ENCODE assay signal across 8 mouse cellular contexts in the genomic region with DNA sequence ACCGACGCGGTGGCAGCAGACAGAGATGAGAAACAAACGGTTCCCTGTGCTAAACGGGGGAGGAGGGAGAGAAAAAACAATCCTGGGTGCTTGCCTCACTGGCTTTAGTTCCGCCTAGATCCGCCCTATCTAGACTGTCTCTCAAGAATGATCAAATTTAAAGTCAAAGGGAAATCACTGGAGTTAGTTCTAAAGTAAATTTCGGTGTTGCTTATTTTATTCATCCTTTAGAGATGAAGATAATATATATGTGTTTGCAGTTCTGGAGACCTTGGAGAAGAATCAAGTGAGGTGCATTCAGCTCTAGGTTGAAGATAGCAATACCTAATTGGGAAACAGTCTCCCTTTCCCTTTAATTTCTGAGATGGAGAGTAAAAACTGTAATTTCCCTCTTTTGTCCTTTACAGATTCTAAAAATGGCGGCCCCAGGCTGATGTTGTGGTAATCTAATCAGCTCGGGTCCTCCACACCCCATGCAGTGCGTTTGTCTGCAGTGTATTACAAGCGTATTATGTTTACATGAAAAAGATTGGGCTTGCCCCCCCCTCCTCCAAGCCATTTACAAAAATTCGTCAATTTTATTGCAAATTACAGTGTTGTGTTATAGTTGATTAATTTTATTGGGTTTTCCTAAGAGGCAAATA. TPM values are rescaled to one million over a fixed set of nuclear protein-coding genes. Genes with fewer than 3 reads are reported as not detected.
DNase-seq lines count a peak whose midpoint lies in the region; ATAC-seq and TF ChIP-seq lines count a peak whose summit lies in the region.

No protein-coding gene starts in this region.

- WGBS in heart, embryonic 10.5 days = 0% methylated on average over 13 of the region's 13 CpGs
- WGBS in intestine, embryonic 16.5 days = 0% methylated on average over 13 of the region's 13 CpGs
- WGBS in midbrain, embryonic 16.5 days = 0% methylated on average over 13 of the region's 13 CpGs

- intact Hi-C loops in left cerebral cortex, postnatal 10 days (cut with DNase I) = no loop called here

- no peak for TF ChIP-seq EP300 in ES-Bruce4 (IDR thresholded peaks at IDR 0.05; ENCODE audit: insufficient read depth, low read depth, low read length)

- peak overlapping the region; percentile 94 for H3K9ac ChIP-seq in ES-Bruce4 (ENCODE audit: low read depth, poor library complexity, severe bottlenecking)
- H3K9ac ChIP-seq in intestine, embryonic 16.5 days (ENCODE audit: low read depth, low read length) = peak overlapping the region; percentile 100
- H3K9ac ChIP-seq in midbrain, embryonic 16.5 days (ENCODE audit: low read depth, low read length) = peak overlapping the region; percentile 98

- TF ChIP-seq POLR2A in ES-Bruce4 (IDR thresholded peaks at IDR 0.05; ENCODE audit: insufficient read depth, low read length) = no peak

- peak overlapping the region; percentile 100 for H3K27ac ChIP-seq in heart, embryonic 10.5 days
- peak overlapping the region; percentile 64 for H3K27ac ChIP-seq in ES-Bruce4 (ENCODE audit: insufficient read depth, low read length)
- H3K27ac ChIP-seq in intestine, embryonic 16.5 days (ENCODE audit: low read length) = peak overlapping the region; percentile 100
- peak overlapping the region; percentile 100 for H3K27ac ChIP-seq in midbrain, embryonic 16.5 days (ENCODE audit: low read length)

- DNase-seq in heart, embryonic 10.5 days (ENCODE audit: low spot score) = no peak
- DNase-seq in heart, postnatal 4 days = no peak
- peak; percentile 40 for DNase-seq in embryo, embryonic 9.5 days (ENCODE audit: extremely low spot score)
- DNase-seq in frontal cortex, postnatal 36 days (ENCODE audit: low spot score in 2 of 2) = no peak
- DNase-seq in left cerebral cortex, postnatal 10 days (ENCODE audit: extremely low spot score in 1 of 2, low spot score in 2 of 2) = no peak

- 0 out of 2 replicates have a peak, but pooled peaks cover under 1% of the 10 kb centered on the region for H3K4me1 ChIP-seq in heart, embryonic 10.5 days
- no peaks in the 10 kb centered on the region for H3K4me1 ChIP-seq in ES-Bruce4 (ENCODE audit: control insufficient read depth, insufficient read depth, low read length)
- peaks cover 2% of the 10 kb centered on the region; the same call in 1 of the 2 replicates for H3K4me1 ChIP-seq in intestine, embryonic 16.5 days (ENCODE audit: control insufficient read depth, insufficient read depth, low read length)
- peaks cover 18% of the 10 kb centered on the region for H3K4me1 ChIP-seq in midbrain, embryonic 16.5 days (ENCODE audit: control insufficient read depth, insufficient read depth, low read length)

- no peaks in the 10 kb centered on the region for H3K9me3 ChIP-seq in heart, embryonic 10.5 days
- no peaks in the 10 kb centered on the region for H3K9me3 ChIP-seq in ES-Bruce4 (replicated peaks; ENCODE audit: control insufficient read depth, insufficient read depth, low read length, poor library complexity, severe bottlenecking)
- H3K9me3 ChIP-seq in intestine, embryonic 16.5 days (ENCODE audit: control insufficient read depth, low read length) = no peaks in the 10 kb centered on the region
- H3K9me3 ChIP-seq in midbrain, embryonic 16.5 days (replicated peaks; ENCODE audit: control insufficient read depth, low read length, poor library complexity, severe bottlenecking) = no peaks in the 10 kb centered on the region

- H3K36me3 ChIP-seq in heart, embryonic 10.5 days = no peaks in the 10 kb centered on the region
- H3K36me3 ChIP-seq in ES-Bruce4 (ENCODE audit: control insufficient read depth, insufficient read depth, low read length, poor library complexity, severe bottlenecking) = no peaks in the 10 kb centered on the region
- H3K36me3 ChIP-seq in intestine, embryonic 16.5 days (ENCODE audit: control insufficient read depth, insufficient read depth, low read length) = no peaks in the 10 kb centered on the region
- no peaks in the 10 kb centered on the region for H3K36me3 ChIP-seq in midbrain, embryonic 16.5 days (ENCODE audit: control insufficient read depth, insufficient read depth, low read length)

- no peak for TF ChIP-seq CTCF in ES-Bruce4 (IDR thresholded peaks at IDR 0.05; ENCODE audit: low read depth, low read length)

- H3K4me3 ChIP-seq in heart, embryonic 10.5 days = peak overlapping the region; percentile 86
- peak overlapping the region; percentile 87 for H3K4me3 ChIP-seq in ES-Bruce4 (ENCODE audit: low read depth, low read length)
- H3K4me3 ChIP-seq in intestine, embryonic 16.5 days (ENCODE audit: low read length) = peak overlapping the region; percentile 97
- peak overlapping the region; percentile 75 for H3K4me3 ChIP-seq in midbrain, embryonic 16.5 days (ENCODE audit: low read depth, low read length)

- no peaks in the 10 kb centered on the region for H3K27me3 ChIP-seq in heart, embryonic 10.5 days (ENCODE audit: insufficient read depth, poor library complexity, severe bottlenecking)
- H3K27me3 ChIP-seq in ES-Bruce4 (ENCODE audit: control insufficient read depth, insufficient read depth, low read length, poor library complexity, severe bottlenecking) = no peaks in the 10 kb centered on the region
- H3K27me3 ChIP-seq in intestine, embryonic 16.5 days (replicated peaks; ENCODE audit: control insufficient read depth, insufficient read depth, low read length) = no peaks in the 10 kb centered on the region
- H3K27me3 ChIP-seq in midbrain, embryonic 16.5 days (ENCODE audit: control insufficient read depth, insufficient read depth, low read depth, low read length) = no peaks in the 10 kb centered on the region

- no peak for ATAC-seq in intestine, embryonic 16.5 days
- ATAC-seq in midbrain, embryonic 16.5 days = no peak

- peak overlapping the region; percentile 42 for H3K4me2 ChIP-seq in intestine, embryonic 16.5 days (ENCODE audit: low read depth, low read length)
- peak overlapping the region; percentile 85 for H3K4me2 ChIP-seq in midbrain, embryonic 16.5 days (ENCODE audit: low read length)

RNA-seq across cellular contexts. Expression of a gene that starts 1.4 kb away (rescaled TPM):
- 63.2 and 69.0 TPM in 2 replicates for polyA plus RNA-seq in heart, embryonic 10.5 days (2016; fragmentation: Nextera tagmentation; extraction: Ambion mirVana)
- total RNA-seq in heart, postnatal 4 days (2021) = 10 to 100 TPM; 57.0 to 58.4 TPM
- polyA plus RNA-seq in ES-Bruce4 (2011; ENCODE audit: insufficient read depth, insufficient read length, low read depth, missing spikeins) = 36.5 and 40.3 TPM in 2 replicates
- 74.6 and 83.1 TPM in 2 replicates for polyA plus RNA-seq in intestine, embryonic 16.5 days (2015; fragmentation: Nextera tagmentation; extraction: Ambion mirVana)
- 162 and 178 TPM in 2 replicates for polyA plus RNA-seq in midbrain, embryonic 16.5 days (2015; fragmentation: Nextera tagmentation; extraction: Ambion mirVana)
- 100 to 1,000 TPM; 126 TPM for total RNA-seq in left cerebral cortex, postnatal 10 days (2021)
